In genomic region chr9:109057543-109057942, GRCm38 (mm10) we compare ENCODE assay signal across 11 mouse cellular contexts. TPM values are rescaled to one million over a fixed set of nuclear protein-coding genes. Genes with fewer than 3 reads are reported as not detected.
DNase-seq lines count a peak whose midpoint lies in the region; ATAC-seq lines count a peak whose summit lies in the region.
"Had no signal": no experiment of that assay in that cellular context is flagged by ENCODE, and none has a peak within 500 bp of the region (broad histone marks: within the 10 kb centered on the region; RNA-seq: fewer than 3 reads in every experiment).

No protein-coding gene starts in this region.

- DNase-seq in heart, postnatal 25 days (ENCODE audit: low spot score), result no peak
- DNase-seq in spleen, postnatal 10 days (ENCODE audit: low spot score in 2 of 2), result peak; percentile 8 to 23
- no peak for DNase-seq in spleen, adult 12 weeks (ENCODE audit: low spot score)
- no peak for DNase-seq in liver, embryonic 11.5 days (ENCODE audit: low spot score)
- peak; percentile 72 for DNase-seq in splenic B cell, adult 2 months (ENCODE audit: low read depth, low spot score)
- DNase-seq in midbrain, embryonic 10.5 days (ENCODE audit: low spot score), result no peak

- peaks cover 36% of the 10 kb centered on the region for H3K4me1 ChIP-seq in heart, embryonic 15.5 days (replicated peaks)
- H3K4me1 ChIP-seq in liver, embryonic 11.5 days (replicated peaks; ENCODE audit: control insufficient read depth, insufficient read depth, low read length), result peaks cover 20% of the 10 kb centered on the region
- H3K4me1 ChIP-seq in midbrain, embryonic 10.5 days, result peaks cover 32% of the 10 kb centered on the region

- H3K4me3 ChIP-seq in heart, embryonic 15.5 days, result no peak overlapping the region
- no peak overlapping the region for H3K4me3 ChIP-seq in liver, embryonic 11.5 days (ENCODE audit: low read depth, low read length)
- H3K4me3 ChIP-seq in midbrain, embryonic 10.5 days, result no peak overlapping the region
- H3K4me3 ChIP-seq: hindbrain, embryonic 12.5 days; limb, embryonic 13.5 days had no signal

- H3K9me3 ChIP-seq in heart, embryonic 15.5 days (replicated peaks), result no peaks in the 10 kb centered on the region
- no peaks in the 10 kb centered on the region for H3K9me3 ChIP-seq in liver, embryonic 11.5 days (ENCODE audit: control insufficient read depth, low read length)
- H3K9me3 ChIP-seq in midbrain, embryonic 10.5 days (replicated peaks), result no peaks in the 10 kb centered on the region
- H3K9me3 ChIP-seq: hindbrain, embryonic 12.5 days; limb, embryonic 13.5 days; stomach, embryonic 15.5 days had no signal

- WGBS in heart, embryonic 15.5 days, result 87% methylated on average over 5 of the region's 5 CpGs
- WGBS in liver, embryonic 11.5 days, result 90% methylated on average over 5 of the region's 5 CpGs
- 96% methylated on average over 5 of the region's 5 CpGs for WGBS in midbrain, embryonic 10.5 days

- H3K36me3 ChIP-seq in heart, embryonic 15.5 days, result peaks cover 16% of the 10 kb centered on the region
- H3K36me3 ChIP-seq in liver, embryonic 11.5 days (ENCODE audit: control insufficient read depth, insufficient read depth, low read length), result peaks cover 18% of the 10 kb centered on the region
- peaks cover 13% of the 10 kb centered on the region for H3K36me3 ChIP-seq in splenic B cell, adult 2 months (ENCODE audit: control insufficient read depth, insufficient read depth, low read length, poor library complexity, severe bottlenecking)
- H3K36me3 ChIP-seq in midbrain, embryonic 10.5 days, result peaks cover 64% of the 10 kb centered on the region

- no peak overlapping the region for H3K9ac ChIP-seq in heart, embryonic 15.5 days
- H3K9ac ChIP-seq in liver, embryonic 11.5 days (ENCODE audit: low read depth, low read length), result no peak overlapping the region
- H3K9ac ChIP-seq: hindbrain, embryonic 12.5 days; limb, embryonic 13.5 days; stomach, embryonic 15.5 days had no signal

- H3K4me2 ChIP-seq in heart, embryonic 15.5 days, result 0 out of 2 replicates have a peak overlapping the region, but pooled peaks have one; percentile 69
- H3K4me2 ChIP-seq in liver, embryonic 11.5 days, result peak overlapping the region; percentile 12; the same call in 1 of the 2 replicates
- H3K4me2 ChIP-seq: hindbrain, embryonic 12.5 days; limb, embryonic 13.5 days; stomach, embryonic 15.5 days had no signal

- peak overlapping the region; percentile 22; the same call in 1 of the 2 replicates for H3K27ac ChIP-seq in heart, embryonic 15.5 days
- H3K27ac ChIP-seq in liver, embryonic 11.5 days (ENCODE audit: low read depth, low read length), result no peak overlapping the region
- H3K27ac ChIP-seq in midbrain, embryonic 10.5 days (replicated peaks), result no peak overlapping the region
- H3K27ac ChIP-seq: hindbrain, embryonic 12.5 days; limb, embryonic 13.5 days; stomach, embryonic 15.5 days had no signal

- intact Hi-C loops in heart, postnatal 25 days (cut with DNase I), result no loop called here

- ATAC-seq in heart, embryonic 15.5 days (replicated peaks; ENCODE audit: insufficient number of reproducible peaks, insufficient read depth, low FRiP score, low read depth), result no peak
- ATAC-seq in liver, embryonic 11.5 days (replicated peaks; ENCODE audit: low FRiP score), result no peak
- no peak for ATAC-seq in erythroid progenitor cell, adult 5-6 weeks (replicated peaks; ENCODE audit: low FRiP score, poor library complexity, severe bottlenecking)

- H3K27me3 ChIP-seq in heart, embryonic 15.5 days, result no peaks in the 10 kb centered on the region
- H3K27me3 ChIP-seq in liver, embryonic 11.5 days (replicated peaks; ENCODE audit: control insufficient read depth, insufficient read depth, low read length), result no peaks in the 10 kb centered on the region
- no peaks in the 10 kb centered on the region for H3K27me3 ChIP-seq in splenic B cell, adult 2 months (ENCODE audit: control insufficient read depth, insufficient read depth, low read length, poor library complexity, severe bottlenecking)
- H3K27me3 ChIP-seq in midbrain, embryonic 10.5 days (ENCODE audit: low read depth, poor library complexity, severe bottlenecking), result no peaks in the 10 kb centered on the region
- H3K27me3 ChIP-seq: hindbrain, embryonic 12.5 days; limb, embryonic 13.5 days; stomach, embryonic 15.5 days had no signal

RNA-seq across cellular contexts. Expression of gene Trex1, which starts 2.0 kb away (rescaled TPM):
- 9.2 and 13.6 TPM in 2 replicates for polyA plus RNA-seq in heart, embryonic 15.5 days (2015; fragmentation: Nextera tagmentation; extraction: Ambion mirVana)
- 10 to 100 TPM; 11.9 to 12.9 TPM for total RNA-seq in heart, postnatal 25 days (2021)
- 8.9 and 9.7 TPM in 2 replicates for polyA plus RNA-seq in liver, embryonic 11.5 days (2014; fragmentation: Nextera tagmentation; extraction: Ambion mirVana)
- 7.5 and 10.1 TPM in 2 replicates for polyA plus RNA-seq in midbrain, embryonic 10.5 days (2016; fragmentation: Nextera tagmentation; extraction: Ambion mirVana)
- total RNA-seq in erythroid progenitor cell, adult 5-6 weeks (2015; ENCODE audit: low replicate concordance), result 11.5 and 17.6 TPM in 2 replicates
- 0.26 and 0.76 TPM in 2 replicates for total RNA-seq in erythroid progenitor cell, adult 5-6 weeks (2017; ENCODE audit: low replicate concordance)

RNA-seq across cellular contexts. Expression of gene Atrip, which starts 16.4 kb away (rescaled TPM):
- 15.9 and 18.2 TPM in 2 replicates for polyA plus RNA-seq in heart, embryonic 15.5 days (2015; fragmentation: Nextera tagmentation; extraction: Ambion mirVana)
- total RNA-seq in heart, postnatal 25 days (2021), result 1 to 10 TPM; 6.7 to 7.1 TPM
- polyA plus RNA-seq in liver, embryonic 11.5 days (2014; fragmentation: Nextera tagmentation; extraction: Ambion mirVana), result 24.3 and 28.9 TPM in 2 replicates
- polyA plus RNA-seq in midbrain, embryonic 10.5 days (2016; fragmentation: Nextera tagmentation; extraction: Ambion mirVana), result 32.1 and 33.4 TPM in 2 replicates
- total RNA-seq in erythroid progenitor cell, adult 5-6 weeks (2015; ENCODE audit: low replicate concordance), result 3.4 and 6.5 TPM in 2 replicates
- total RNA-seq in erythroid progenitor cell, adult 5-6 weeks (2017; ENCODE audit: low replicate concordance), result 11.0 and 12.6 TPM in 2 replicates

RNA-seq across cellular contexts. Expression of gene Shisa5, which starts 19.2 kb away (rescaled TPM):
- 64.9 and 86.2 TPM in 2 replicates for polyA plus RNA-seq in heart, embryonic 15.5 days (2015; fragmentation: Nextera tagmentation; extraction: Ambion mirVana)
- total RNA-seq in heart, postnatal 25 days (2021), result 10 to 100 TPM; 43.0 to 43.2 TPM
- polyA plus RNA-seq in liver, embryonic 11.5 days (2014; fragmentation: Nextera tagmentation; extraction: Ambion mirVana), result 33.7 and 34.3 TPM in 2 replicates
- 32.9 and 37.2 TPM in 2 replicates for polyA plus RNA-seq in midbrain, embryonic 10.5 days (2016; fragmentation: Nextera tagmentation; extraction: Ambion mirVana)
- 13.8 and 40.4 TPM in 2 replicates for total RNA-seq in erythroid progenitor cell, adult 5-6 weeks (2015; ENCODE audit: low replicate concordance)
- 44.5 and 87.6 TPM in 2 replicates for total RNA-seq in erythroid progenitor cell, adult 5-6 weeks (2017; ENCODE audit: low replicate concordance)

RNA-seq across cellular contexts. Expression of gene Ccdc51, which starts 24.8 kb away (rescaled TPM):
- 14.2 and 14.3 TPM in 2 replicates for polyA plus RNA-seq in heart, embryonic 15.5 days (2015; fragmentation: Nextera tagmentation; extraction: Ambion mirVana)
- total RNA-seq in heart, postnatal 25 days (2021), result 10 to 100 TPM; 11.5 to 12.2 TPM
- 21.9 TPM in 2 replicates for polyA plus RNA-seq in liver, embryonic 11.5 days (2014; fragmentation: Nextera tagmentation; extraction: Ambion mirVana)
- 14.5 and 14.9 TPM in 2 replicates for polyA plus RNA-seq in midbrain, embryonic 10.5 days (2016; fragmentation: Nextera tagmentation; extraction: Ambion mirVana)
- 2.9 and 5.0 TPM in 2 replicates for total RNA-seq in erythroid progenitor cell, adult 5-6 weeks (2015; ENCODE audit: low replicate concordance)
- total RNA-seq in erythroid progenitor cell, adult 5-6 weeks (2017; ENCODE audit: low replicate concordance), result 2.6 and 5.5 TPM in 2 replicates

RNA-seq across cellular contexts. Expression of gene Tma7, which starts 24.8 kb away (rescaled TPM):
- 417 and 539 TPM in 2 replicates for polyA plus RNA-seq in heart, embryonic 15.5 days (2015; fragmentation: Nextera tagmentation; extraction: Ambion mirVana)
- total RNA-seq in heart, postnatal 25 days (2021), result 100 to 1,000 TPM; 243 to 255 TPM
- 716 and 742 TPM in 2 replicates for polyA plus RNA-seq in liver, embryonic 11.5 days (2014; fragmentation: Nextera tagmentation; extraction: Ambion mirVana)
- 733 and 761 TPM in 2 replicates for polyA plus RNA-seq in midbrain, embryonic 10.5 days (2016; fragmentation: Nextera tagmentation; extraction: Ambion mirVana)
- 106 and 281 TPM in 2 replicates for total RNA-seq in erythroid progenitor cell, adult 5-6 weeks (2015; ENCODE audit: low replicate concordance)
- total RNA-seq in erythroid progenitor cell, adult 5-6 weeks (2017; ENCODE audit: low replicate concordance), result 31.5 and 73.0 TPM in 2 replicates

Comparison
In these comparisons a context has a peak if more than half of its experiments do, and no peak if none do; other contexts are left out.
1. DNase-seq: peak in spleen, postnatal 10 days (2 of 2) and splenic B cell, adult 2 months (single experiment); none in heart, postnatal 25 days (single experiment), spleen, adult 12 weeks (single experiment), liver, embryonic 11.5 days (single experiment) and midbrain, embryonic 10.5 days (single experiment).